Mouse (Mus musculus) spleen, adult 2 months (tissue): ENCODE measurements around the gene Serpine2.

Experiments used
- CTCF ChIP-seq: fragments of 200-500 bp; IDR thresholded peaks from 2 replicates; pipeline ENCODE4 v1.5.1; 2011; ENCODE audit warnings: mild to moderate bottlenecking, inconsistent platforms; ENCODE audit not compliant: insufficient read depth, insufficient read length, insufficient replicate concordance; ENCODE audit errors: extremely low read depth
- POLR2A ChIP-seq: fragments of 200-500 bp; IDR thresholded peaks from 2 replicates; pipeline ENCODE4 v1.6.1; 2011; ENCODE audit warnings: low read depth, low read length, inconsistent platforms

- TF ChIP-seq CTCF (no peak), POLR2A (no peak)
Measured at GRCm38 (mm10) chr1:79823951-79824633, 36.9 kb downstream of the Serpine2 start.
